Mouse (Mus musculus) CH12.LX (cell line): ENCODE data around the gene Myo5a. TPM values are rescaled to one million over a fixed set of nuclear protein-coding genes. Genes with fewer than 3 reads are reported as not detected.

Experiments used
- DNase-seq: peaks from one replicate; pipeline ENCODE4 v3.0.0-alpha.2; 2013; ENCODE audit errors: extremely low read depth
- H3K27ac ChIP-seq: 2 replicates; pipeline ENCODE4 v1.5.1; 2012; ENCODE audit warnings: low read depth, mild to moderate bottlenecking, control low read depth, moderate library complexity; ENCODE audit not compliant: insufficient read depth
- H3K27me3 ChIP-seq: replicated peaks from 2 replicates; pipeline ENCODE3; 2012; ENCODE audit warnings: inconsistent platforms
- H3K36me3 ChIP-seq, 2 experiments: replicated peaks in 1 of 2; 2 replicates each; pipeline versions ENCODE3 to v1.6.1; 2012; ENCODE audit warnings: inconsistent platforms in 1 of 2, low read length in 1 of 2, mild to moderate bottlenecking in 1 of 2, mixed read lengths in 1 of 2, moderate library complexity in 1 of 2; ENCODE audit not compliant: control insufficient read depth in 1 of 2, insufficient read depth in 1 of 2
- H3K4me1 ChIP-seq, 2 experiments: 2 replicates each; pipeline ENCODE4 v1.6.1; 2012; ENCODE audit warnings: inconsistent platforms in 1 of 2, moderate library complexity in 1 of 2; ENCODE audit not compliant: insufficient read depth in 2 of 2, control insufficient read depth in 1 of 2
- H3K4me2 ChIP-seq: 2 replicates; pipeline ENCODE4 v1.6.1; 2012; ENCODE audit warnings: low read depth, mild to moderate bottlenecking, control low read depth; ENCODE audit not compliant: poor library complexity, insufficient read depth, severe bottlenecking
- H3K4me3 ChIP-seq, 3 experiments: fragments of 150-350 bp in 1 of 3; sonication (generic) in 1 of 3; replicated peaks in 1 of 3; 2 replicates each; pipeline versions ENCODE3 to v1.5.1; 2011 to 2012; ENCODE audit warnings: low read depth in 2 of 3, low read length in 2 of 3, mild to moderate bottlenecking in 2 of 3, moderate library complexity in 2 of 3, control low read depth in 1 of 3, improper control_type of control experiment in 1 of 3, inconsistent platforms in 1 of 3, mixed read lengths in 1 of 3; ENCODE audit not compliant: poor library complexity in 1 of 3
- H3K79me2 ChIP-seq: replicated peaks from 2 replicates; pipeline ENCODE4 v1.6.1; 2012; ENCODE audit warnings: mild to moderate bottlenecking, moderate library complexity; ENCODE audit not compliant: control insufficient read depth, poor library complexity, insufficient read depth, severe bottlenecking; ENCODE audit errors: extremely low read depth
- H3K9ac ChIP-seq: 2 replicates; pipeline ENCODE4 v1.6.1; 2012; ENCODE audit warnings: low read depth, mild to moderate bottlenecking, control low read depth, moderate library complexity; ENCODE audit not compliant: insufficient read depth
- H3K9me3 ChIP-seq: replicated peaks from 2 replicates; pipeline ENCODE3; 2012; ENCODE audit warnings: low read length, inconsistent platforms, mixed read lengths
- EP300 ChIP-seq: IDR thresholded peaks from 2 replicates; pipeline ENCODE4 v1.6.1; 2011; ENCODE audit warnings: low read length, improper control_type of control experiment
- GABPA ChIP-seq: IDR thresholded peaks from 2 replicates; pipeline ENCODE4 v1.6.1; 2012; ENCODE audit warnings: low read depth, low read length, improper control_type of control experiment, inconsistent platforms; ENCODE audit not compliant: insufficient replicate concordance
- JUN ChIP-seq: IDR thresholded peaks from 2 replicates; pipeline ENCODE4 v1.6.1; 2011; ENCODE audit warnings: low read depth, mild to moderate bottlenecking, low read length, improper control_type of control experiment, moderate library complexity; ENCODE audit not compliant: insufficient read depth
- JUND ChIP-seq: conservative IDR thresholded peaks from 2 replicates; pipeline ENCODE4 v1.6.1; 2011; ENCODE audit warnings: low read depth, low read length, improper control_type of control experiment
- KAT2A ChIP-seq: IDR thresholded peaks from 2 replicates; pipeline ENCODE4 v1.6.1; 2012; ENCODE audit warnings: low read length, improper control_type of control experiment, inconsistent platforms; ENCODE audit not compliant: insufficient replicate concordance
- MAX ChIP-seq: IDR thresholded peaks from 2 replicates; pipeline ENCODE4 v1.6.1; 2011; ENCODE audit warnings: low read length, improper control_type of control experiment
- MAZ ChIP-seq: IDR thresholded peaks from 2 replicates; pipeline ENCODE4 v1.6.1; 2012; ENCODE audit warnings: low read depth, mild to moderate bottlenecking, inconsistent platforms, low read length, improper control_type of control experiment, moderate library complexity
- NELFE ChIP-seq: IDR thresholded peaks from 2 replicates; pipeline ENCODE4 v1.6.1; 2011; ENCODE audit warnings: low read depth, low read length, improper control_type of control experiment
- POLR2A ChIP-seq: IDR thresholded peaks from 2 replicates; pipeline ENCODE4 v1.6.1; 2011; ENCODE audit warnings: low read depth, mild to moderate bottlenecking, improper control_type of control experiment, low read length
- POLR2AphosphoS2 ChIP-seq: IDR thresholded peaks from 2 replicates; pipeline ENCODE4 v1.6.1; 2011; ENCODE audit warnings: low read depth, low read length, improper control_type of control experiment
- SIN3A ChIP-seq: IDR thresholded peaks from 2 replicates; pipeline ENCODE4 v1.6.1; 2012; ENCODE audit warnings: low read length, improper control_type of control experiment, inconsistent platforms
- USF1 ChIP-seq: IDR thresholded peaks from 2 replicates; pipeline ENCODE4 v1.6.1; 2014; ENCODE audit warnings: low read depth, mild to moderate bottlenecking, inconsistent platforms, low read length, improper control_type of control experiment
- ZMIZ1 ChIP-seq: IDR thresholded peaks from 2 replicates; pipeline ENCODE4 v1.6.1; 2012; ENCODE audit warnings: low read depth, mild to moderate bottlenecking, inconsistent platforms, low read length, improper control_type of control experiment
- dilution Hi-C: fragments of 300-500 bp; cut with MboI; formaldehyde crosslinking; loops from 2 replicates; pipeline ENCODE4 v1.14.3; 2020; ENCODE audit warnings: low sequenced_read_pairs; ENCODE audit not compliant: extremely low pct_unique_long_range_greater_than_20kb, extremely low pct_ligation_motif_present
- in situ Hi-C: fragments of 300-500 bp; cut with MboI; formaldehyde crosslinking; loops from 3 replicates; pipeline ENCODE4 v1.14.3; 2019; ENCODE audit warnings: low sequenced_read_pairs, low pct_ligation_motif_present, low pct_unique_long_range_greater_than_20kb, mixed read lengths
- polyA plus RNA-seq: library from polyadenylated mRNA; unstranded; fragments of >175 nt; gene quantifications from 2 replicates; pipeline ENCODE4 v1.2.1, GENCODE M21; 2012; ENCODE audit warnings: low read depth; ENCODE audit not compliant: insufficient read length
- total RNA-seq, 2 experiments: library from RNA; depleted of rRNA; stranded (reverse); fragments of 300-350 nt in 1 of 2; fragments of >200 nt in 1 of 2; gene quantifications; 2 replicates each; pipeline ENCODE4 v1.2.3; 2012 to 2014

Myo5a gene
- total and polyA plus RNA-seq, 3 experiments = 55.0 to 107 (median 66.6) TPM

GRCm38 (mm10) chr9:75219942-75220341, 149.1 kb downstream of the Myo5a start:
- H3K36me3 ChIP-seq = peaks cover 53 to 77% of the 10 kb centered on the region in 2 experiments
- in situ Hi-C loops = no loop called here
- DNase-seq = no peak
- no peak overlapping the region for H3K27ac ChIP-seq
- TF ChIP-seq USF1 (no peak), GABPA (no peak), ZMIZ1 (no peak), SIN3A (no peak), MAZ (no peak), POLR2A (no peak), JUND (no peak), EP300 (no peak), NELFE (no peak), JUN (no peak), MAX (no peak), POLR2AphosphoS2 (no peak)
- H3K4me1 ChIP-seq = peaks cover 0 to 8% of the 10 kb centered on the region in 2 experiments; a peak in 1 of 4 replicates
- no peaks in the 10 kb centered on the region for H3K9me3 ChIP-seq
- H3K4me2 ChIP-seq = no peak overlapping the region
- no peak overlapping the region for H3K4me3 ChIP-seq
- dilution Hi-C loops = no loop called here
- no peaks in the 10 kb centered on the region for H3K79me2 ChIP-seq
- H3K9ac ChIP-seq = no peak overlapping the region
- no peaks in the 10 kb centered on the region for H3K27me3 ChIP-seq

DNA sequence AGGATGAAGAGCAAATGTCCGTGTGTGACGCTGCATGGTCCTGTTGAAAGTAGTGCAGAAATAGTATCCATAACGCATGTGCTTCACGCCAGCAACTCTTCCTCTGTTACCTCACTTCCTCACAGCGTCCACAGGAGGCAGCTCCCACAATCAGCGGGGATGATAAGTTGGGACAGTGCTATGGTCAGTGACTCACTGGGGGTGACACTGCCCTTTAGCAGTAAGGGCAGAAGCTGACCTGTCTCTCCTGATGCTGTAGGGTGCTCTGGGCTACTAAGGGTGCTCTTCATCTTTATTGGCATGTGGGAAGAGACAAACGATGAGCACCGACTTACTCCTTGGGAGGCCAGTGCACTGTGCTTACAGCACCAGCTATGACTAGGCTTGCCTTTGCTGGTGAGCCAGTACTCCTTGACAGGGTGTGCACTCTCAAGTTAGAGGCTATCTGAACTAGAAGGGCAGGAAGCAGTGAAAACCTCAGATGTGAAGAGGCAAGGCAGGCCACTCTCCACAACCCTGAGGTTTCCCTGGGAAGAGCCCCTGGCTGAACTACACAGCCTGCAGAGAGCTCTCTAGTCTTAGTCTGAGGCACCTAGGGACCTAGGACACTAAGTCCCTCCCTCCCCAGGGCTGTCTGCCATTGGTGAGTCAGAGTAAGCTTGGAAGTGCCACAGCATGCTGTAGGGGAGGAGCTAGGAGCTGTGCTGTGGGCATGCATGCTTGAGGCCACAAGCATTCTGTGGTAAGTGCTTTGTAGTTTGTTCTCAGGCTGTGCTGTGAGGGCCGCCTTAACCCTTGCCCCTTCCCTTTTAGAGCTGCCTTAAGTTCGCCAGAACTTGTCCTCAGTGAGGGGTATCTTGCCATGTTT, 150.8 kb downstream of the Myo5a start:
- peaks cover 38 to 60% of the 10 kb centered on the region in 2 experiments for H3K36me3 ChIP-seq
- peak; percentile 27 for DNase-seq
- H3K9ac ChIP-seq = no peak overlapping the region
- peaks cover 0 to 8% of the 10 kb centered on the region in 2 experiments; a peak in 1 of 4 replicates for H3K4me1 ChIP-seq
- no peak overlapping the region for H3K4me3 ChIP-seq
- no peak overlapping the region for H3K27ac ChIP-seq
- H3K79me2 ChIP-seq = no peaks in the 10 kb centered on the region
- H3K4me2 ChIP-seq = no peak overlapping the region
- no peak for TF ChIP-seq KAT2A
- in situ Hi-C loops (no loop called here), dilution Hi-C loops (no loop called here)
- no peaks in the 10 kb centered on the region for H3K9me3 ChIP-seq
- no peaks in the 10 kb centered on the region for H3K27me3 ChIP-seq
